Mouse (Mus musculus) CH12.LX (cell line): ENCODE results near the gene Fam71f1. TPM values are rescaled to one million over a fixed set of nuclear protein-coding genes. Genes with fewer than 3 reads are reported as not detected.

Source experiments
- DNase-seq: peaks from one replicate; pipeline ENCODE4 v3.0.0-alpha.2; 2013; ENCODE audit errors: extremely low read depth
- H3K27ac ChIP-seq: 2 replicates; pipeline ENCODE4 v1.5.1; 2012; ENCODE audit warnings: low read depth, mild to moderate bottlenecking, control low read depth, moderate library complexity; ENCODE audit not compliant: insufficient read depth
- H3K27me3 ChIP-seq: replicated peaks from 2 replicates; pipeline ENCODE3; 2012; ENCODE audit warnings: inconsistent platforms
- H3K36me3 ChIP-seq, 2 experiments: replicated peaks in 1 of 2; 2 replicates each; pipeline versions ENCODE3 to v1.6.1; 2012; ENCODE audit warnings: inconsistent platforms in 1 of 2, low read length in 1 of 2, mild to moderate bottlenecking in 1 of 2, mixed read lengths in 1 of 2, moderate library complexity in 1 of 2; ENCODE audit not compliant: control insufficient read depth in 1 of 2, insufficient read depth in 1 of 2
- H3K4me1 ChIP-seq, 2 experiments: 2 replicates each; pipeline ENCODE4 v1.6.1; 2012; ENCODE audit warnings: inconsistent platforms in 1 of 2, moderate library complexity in 1 of 2; ENCODE audit not compliant: insufficient read depth in 2 of 2, control insufficient read depth in 1 of 2
- H3K4me2 ChIP-seq: 2 replicates; pipeline ENCODE4 v1.6.1; 2012; ENCODE audit warnings: low read depth, mild to moderate bottlenecking, control low read depth; ENCODE audit not compliant: poor library complexity, insufficient read depth, severe bottlenecking
- H3K4me3 ChIP-seq, 3 experiments: fragments of 150-350 bp in 1 of 3; sonication (generic) in 1 of 3; replicated peaks in 1 of 3; 2 replicates each; pipeline versions ENCODE3 to v1.5.1; 2011 to 2012; ENCODE audit warnings: low read depth in 2 of 3, low read length in 2 of 3, mild to moderate bottlenecking in 2 of 3, moderate library complexity in 2 of 3, control low read depth in 1 of 3, improper control_type of control experiment in 1 of 3, inconsistent platforms in 1 of 3, mixed read lengths in 1 of 3; ENCODE audit not compliant: poor library complexity in 1 of 3
- H3K79me2 ChIP-seq: replicated peaks from 2 replicates; pipeline ENCODE4 v1.6.1; 2012; ENCODE audit warnings: mild to moderate bottlenecking, moderate library complexity; ENCODE audit not compliant: control insufficient read depth, poor library complexity, insufficient read depth, severe bottlenecking; ENCODE audit errors: extremely low read depth
- H3K9ac ChIP-seq: 2 replicates; pipeline ENCODE4 v1.6.1; 2012; ENCODE audit warnings: low read depth, mild to moderate bottlenecking, control low read depth, moderate library complexity; ENCODE audit not compliant: insufficient read depth
- H3K9me3 ChIP-seq: replicated peaks from 2 replicates; pipeline ENCODE3; 2012; ENCODE audit warnings: low read length, inconsistent platforms, mixed read lengths
- BHLHE40 ChIP-seq: IDR thresholded peaks from 2 replicates; pipeline ENCODE4 v1.6.1; 2011; ENCODE audit warnings: mild to moderate bottlenecking, low read depth, low read length, improper control_type of control experiment
- CHD1 ChIP-seq: IDR thresholded peaks from 2 replicates; pipeline ENCODE4 v1.6.1; 2012; ENCODE audit warnings: low read depth, low read length, improper control_type of control experiment, inconsistent platforms
- ELF1 ChIP-seq: IDR thresholded peaks from 2 replicates; pipeline ENCODE4 v1.6.1; 2014; ENCODE audit warnings: low read depth, mild to moderate bottlenecking, inconsistent platforms, low read length, improper control_type of control experiment
- EP300 ChIP-seq: IDR thresholded peaks from 2 replicates; pipeline ENCODE4 v1.6.1; 2011; ENCODE audit warnings: low read length, improper control_type of control experiment
- GABPA ChIP-seq: IDR thresholded peaks from 2 replicates; pipeline ENCODE4 v1.6.1; 2012; ENCODE audit warnings: low read depth, low read length, improper control_type of control experiment, inconsistent platforms; ENCODE audit not compliant: insufficient replicate concordance
- HCFC1 ChIP-seq: IDR thresholded peaks from 2 replicates; pipeline ENCODE4 v1.6.1; 2012; ENCODE audit warnings: low read depth, mild to moderate bottlenecking, inconsistent platforms, low read length, improper control_type of control experiment
- IRF4 ChIP-seq: IDR thresholded peaks from 2 replicates; pipeline ENCODE4 v1.6.1; 2014; ENCODE audit warnings: low read depth, mild to moderate bottlenecking, inconsistent platforms, low read length, improper control_type of control experiment
- MAX ChIP-seq: IDR thresholded peaks from 2 replicates; pipeline ENCODE4 v1.6.1; 2011; ENCODE audit warnings: low read length, improper control_type of control experiment
- MAZ ChIP-seq: IDR thresholded peaks from 2 replicates; pipeline ENCODE4 v1.6.1; 2012; ENCODE audit warnings: low read depth, mild to moderate bottlenecking, inconsistent platforms, low read length, improper control_type of control experiment, moderate library complexity
- MEF2A ChIP-seq: IDR thresholded peaks from 2 replicates; pipeline ENCODE4 v1.6.1; 2014; ENCODE audit warnings: low read depth, mild to moderate bottlenecking, inconsistent platforms, low read length, improper control_type of control experiment, borderline replicate concordance
- MXI1 ChIP-seq: IDR thresholded peaks from 2 replicates; pipeline ENCODE4 v1.6.1; 2011; ENCODE audit warnings: mild to moderate bottlenecking, low read depth, low read length, improper control_type of control experiment
- NRF1 ChIP-seq: IDR thresholded peaks from 2 replicates; pipeline ENCODE4 v1.6.1; 2014; ENCODE audit warnings: low read depth, mild to moderate bottlenecking, inconsistent platforms, low read length, improper control_type of control experiment, moderate library complexity
- PAX5 ChIP-seq: IDR thresholded peaks from 2 replicates; pipeline ENCODE4 v1.6.1; 2012; ENCODE audit warnings: low read length, inconsistent platforms, mixed read lengths
- POLR2A ChIP-seq: IDR thresholded peaks from 2 replicates; pipeline ENCODE4 v1.6.1; 2011; ENCODE audit warnings: low read depth, mild to moderate bottlenecking, improper control_type of control experiment, low read length
- RCOR1 ChIP-seq: conservative IDR thresholded peaks from 2 replicates; pipeline ENCODE4 v1.6.1; 2012; ENCODE audit warnings: low read depth, mild to moderate bottlenecking, inconsistent platforms, low read length, improper control_type of control experiment
- SMC3 ChIP-seq: IDR thresholded peaks from 2 replicates; pipeline ENCODE4 v1.6.1; 2011; ENCODE audit warnings: low read depth, low read length, improper control_type of control experiment
- TCF12 ChIP-seq: IDR thresholded peaks from 2 replicates; pipeline ENCODE4 v1.6.1; 2014; ENCODE audit warnings: low read depth, mild to moderate bottlenecking, inconsistent platforms, low read length, improper control_type of control experiment
- UBTF ChIP-seq: IDR thresholded peaks from 2 replicates; pipeline ENCODE4 v1.6.1; 2012; ENCODE audit warnings: low read depth, mild to moderate bottlenecking, inconsistent platforms, low read length, improper control_type of control experiment, moderate library complexity
- USF1 ChIP-seq: IDR thresholded peaks from 2 replicates; pipeline ENCODE4 v1.6.1; 2014; ENCODE audit warnings: low read depth, mild to moderate bottlenecking, inconsistent platforms, low read length, improper control_type of control experiment
- ZC3H11A ChIP-seq: IDR thresholded peaks from 2 replicates; pipeline ENCODE4 v1.6.1; 2012; ENCODE audit warnings: low read depth, mild to moderate bottlenecking, inconsistent platforms, low read length, improper control_type of control experiment
- ZKSCAN1 ChIP-seq: IDR thresholded peaks from 2 replicates; pipeline ENCODE4 v1.6.1; 2012; ENCODE audit warnings: low read depth, inconsistent platforms, low read length, improper control_type of control experiment, borderline replicate concordance
- ZMIZ1 ChIP-seq: IDR thresholded peaks from 2 replicates; pipeline ENCODE4 v1.6.1; 2012; ENCODE audit warnings: low read depth, mild to moderate bottlenecking, inconsistent platforms, low read length, improper control_type of control experiment
- ZNF384 ChIP-seq: IDR thresholded peaks from 2 replicates; pipeline ENCODE4 v1.6.1; 2012; ENCODE audit warnings: low read depth, low read length, improper control_type of control experiment, inconsistent platforms
- dilution Hi-C: fragments of 300-500 bp; cut with MboI; formaldehyde crosslinking; loops from 2 replicates; pipeline ENCODE4 v1.14.3; 2020; ENCODE audit warnings: low sequenced_read_pairs; ENCODE audit not compliant: extremely low pct_unique_long_range_greater_than_20kb, extremely low pct_ligation_motif_present
- in situ Hi-C: fragments of 300-500 bp; cut with MboI; formaldehyde crosslinking; loops from 3 replicates; pipeline ENCODE4 v1.14.3; 2019; ENCODE audit warnings: low sequenced_read_pairs, low pct_ligation_motif_present, low pct_unique_long_range_greater_than_20kb, mixed read lengths
- polyA plus RNA-seq: library from polyadenylated mRNA; unstranded; fragments of >175 nt; gene quantifications from 2 replicates; pipeline ENCODE4 v1.2.1, GENCODE M21; 2012; ENCODE audit warnings: low read depth; ENCODE audit not compliant: insufficient read length
- total RNA-seq, 2 experiments: library from RNA; depleted of rRNA; stranded (reverse); fragments of 300-350 nt in 1 of 2; fragments of >200 nt in 1 of 2; gene quantifications; 2 replicates each; pipeline ENCODE4 v1.2.3; 2012 to 2014

The Fam71f1 gene
- total and polyA plus RNA-seq, 3 experiments = not detected

GRCm38 (mm10) chr6:29279293-29279692, 39.6 kb upstream of the Fam71f1 start, which contains the start of gene Fam71f2:
Fam71f2 (plus strand) TSS chr6:29279593.
- in situ Hi-C loops (loop anchor here (5.0 to 10.0 kb wide), 3 partner anchors 37 to 112 kb away; partner anchors contain the start of gene Rbm28), dilution Hi-C loops (no loop called here)
- Histone ChIP-seq H3K4me3 (no peak within 1 kb of the TSS), H3K9me3 (no peaks in the 10 kb centered on the region), H3K36me3 (peaks cover 8 to 27% of the 10 kb centered on the region in 2 experiments), H3K27me3 (no peaks in the 10 kb centered on the region), H3K4me2 (no peak within 1 kb of the TSS), H3K9ac (no peak within 1 kb of the TSS), H3K79me2 (0 out of 2 replicates have a peak, but pooled peaks cover under 1% of the 10 kb centered on the region), H3K27ac (no peak within 1 kb of the TSS), H3K4me1 (peaks cover 0 to 8% of the 10 kb centered on the region in 2 experiments; a peak in 2 of 4 replicates)
- DNase-seq = no peak
- TF ChIP-seq SMC3 (no peak), ZMIZ1 (no peak), CHD1 (no peak), MEF2A (no peak), PAX5 (no peak), IRF4 (no peak), ELF1 (no peak), MAZ (no peak), HCFC1 (no peak), NRF1 (no peak), ZNF384 (no peak)

- Histone ChIP-seq H3K4me3 (no peak overlapping the region), H3K27ac (no peak overlapping the region), H3K9ac (no peak overlapping the region), H3K9me3 (no peaks in the 10 kb centered on the region), H3K4me1 (peaks cover 2 to 5% of the 10 kb centered on the region in 2 experiments; a peak in 2 of 4 replicates), H3K36me3 (peaks cover 0 to 15% of the 10 kb centered on the region in 2 experiments)
- no peak for DNase-seq
- dilution Hi-C loops (no loop called here), in situ Hi-C loops (no loop called here)
- TF ChIP-seq HCFC1 = no peak
- TF ChIP-seq, all 38 proteins: peak for 0
- H3K27me3 ChIP-seq = no peaks in the 10 kb centered on the region
- no peak overlapping the region for H3K4me2 ChIP-seq
- no peaks in the 10 kb centered on the region for H3K79me2 ChIP-seq
Observed at GRCm38 (mm10) chr6:29280671-29281070, 38.3 kb upstream of the Fam71f1 start.

DNA sequence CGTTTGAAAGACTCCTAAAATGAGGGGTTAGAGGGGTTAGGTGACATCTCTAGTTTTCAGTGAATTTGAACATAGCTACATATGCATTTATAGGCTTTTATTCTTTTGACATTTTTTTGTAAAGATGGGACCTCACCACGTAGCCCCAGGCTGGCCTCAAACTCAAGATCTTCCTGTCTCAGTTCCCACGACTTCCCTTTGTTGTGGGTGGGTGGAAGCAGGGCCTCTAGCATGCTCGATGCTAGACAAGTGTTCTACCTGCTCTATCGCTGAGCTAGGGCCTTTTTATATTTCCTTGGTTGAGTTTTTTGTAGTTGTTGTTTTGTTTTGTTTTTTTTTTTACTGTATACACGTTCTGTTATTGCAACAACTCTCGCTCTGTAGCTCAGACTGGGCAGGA, 32.1 kb upstream of the Fam71f1 start:
- Histone ChIP-seq H3K36me3 (peaks cover 0 to 1% of the 10 kb centered on the region in 2 experiments), H3K9ac (no peak overlapping the region), H3K27ac (no peak overlapping the region), H3K4me2 (no peak overlapping the region), H3K79me2 (no peaks in the 10 kb centered on the region; the same call in 1 of the 2 replicates), H3K27me3 (no peaks in the 10 kb centered on the region), H3K4me3 (no peak overlapping the region), H3K9me3 (no peaks in the 10 kb centered on the region), H3K4me1 (peaks cover 2 to 14% of the 10 kb centered on the region in 2 experiments; a peak in 2 of 4 replicates)
- TF ChIP-seq BHLHE40 (no peak), EP300 (no peak), GABPA (no peak), RCOR1 (no peak), MXI1 (no peak), ZMIZ1 (no peak), TCF12 (no peak), USF1 (no peak), HCFC1 (no peak), POLR2A (no peak), ZC3H11A (no peak), MAX (no peak), UBTF (no peak), PAX5 (no peak), SMC3 (no peak), ZKSCAN1 (no peak), IRF4 (no peak)
- in situ Hi-C loops = no loop called here
- no peak for DNase-seq
- dilution Hi-C loops = no loop called here
